Mouse (Mus musculus): Measurements from ENCODE around the gene Extl1.

GRCm38 (mm10) chr4:134388397-134388796 lies 4.7 kb upstream of the Extl1 start:
- peak; percentile 75 for TF ChIP-seq CTCF (IDR thresholded peaks at IDR 0.05; ENCODE audit: extremely low read depth, insufficient read depth, low read length)
- TF ChIP-seq POLR2A (IDR thresholded peaks at IDR 0.05; ENCODE audit: extremely low read depth, insufficient read depth, low read length), result no peak
